In the genomic region with DNA sequence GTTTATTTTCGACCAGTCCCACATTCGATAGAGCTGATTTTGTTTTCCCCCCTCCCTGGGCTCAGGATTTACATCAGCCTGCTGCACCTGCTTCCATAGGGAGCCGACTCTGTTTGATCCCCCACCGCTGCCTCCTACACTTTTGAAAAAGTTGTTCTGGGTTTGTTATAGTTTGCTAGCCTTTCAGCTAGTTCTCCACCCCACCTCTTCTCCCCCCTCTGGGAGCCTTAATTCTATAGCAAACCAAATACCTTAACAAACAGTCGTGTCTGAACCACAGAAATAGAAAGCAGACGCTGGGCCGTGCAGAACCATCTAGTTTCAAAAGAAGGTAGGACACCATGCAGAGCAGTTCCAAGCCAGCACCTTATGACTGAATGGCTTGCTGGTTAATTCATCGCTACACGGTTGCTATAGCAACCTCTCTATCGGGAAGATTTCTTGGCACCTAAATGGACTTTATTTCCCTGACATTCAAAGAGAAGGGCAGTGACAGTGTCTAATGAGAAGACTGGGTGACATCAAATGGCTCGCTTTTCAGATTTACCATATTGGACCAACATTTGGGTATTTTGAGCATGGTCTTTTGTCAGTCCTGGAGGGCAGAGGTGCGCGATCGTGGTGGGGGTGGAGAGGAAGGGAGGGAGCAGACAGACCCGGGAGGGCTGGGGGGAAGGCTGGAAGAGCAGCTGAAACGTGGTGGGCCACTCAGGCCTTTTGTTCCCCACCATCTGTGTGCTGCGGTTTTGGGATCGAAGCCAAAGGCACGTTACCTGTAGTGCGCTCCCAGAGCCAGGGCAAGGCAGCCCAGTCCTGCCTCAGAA, we compare ENCODE assay signal across 8 mouse cellular contexts. TPM values are rescaled to one million over a fixed set of nuclear protein-coding genes. Genes with fewer than 3 reads are reported as not detected.
A peak's percentile ranks its signal among the peaks of the same experiment; 100 is the strongest.
DNase-seq lines count a peak whose midpoint lies in the region; ATAC-seq and TF ChIP-seq lines count a peak whose summit lies in the region.
"Had no signal": no experiment of that assay in that cellular context is flagged by ENCODE, and none has a peak within 500 bp of the region (broad histone marks: within the 10 kb centered on the region; RNA-seq: fewer than 3 reads in every experiment).

No protein-coding gene starts in this region.

- WGBS in hindbrain, embryonic 10.5 days: 24% methylated on average over 20 of the region's 20 CpGs
- 4% methylated on average over 20 of the region's 20 CpGs for WGBS in midbrain, embryonic 13.5 days

- intact Hi-C loops in gastrocnemius, adult 2 months (cut with DNase I): no loop called here
- intact Hi-C loops in heart, postnatal 25 days (cut with DNase I): no loop called here

- no peaks in the 10 kb centered on the region for H3K27me3 ChIP-seq in hindbrain, embryonic 10.5 days (ENCODE audit: insufficient read depth, poor library complexity, severe bottlenecking)
- H3K27me3 ChIP-seq in midbrain, embryonic 13.5 days: no peaks in the 10 kb centered on the region
- H3K27me3 ChIP-seq: limb, embryonic 15.5 days had no signal

- peaks cover 60% of the 10 kb centered on the region for H3K4me1 ChIP-seq in hindbrain, embryonic 10.5 days (replicated peaks)
- H3K4me1 ChIP-seq in midbrain, embryonic 13.5 days (replicated peaks): peaks cover 61% of the 10 kb centered on the region

- H3K9me3 ChIP-seq in hindbrain, embryonic 10.5 days: no peaks in the 10 kb centered on the region
- H3K9me3 ChIP-seq in midbrain, embryonic 13.5 days: no peaks in the 10 kb centered on the region
- H3K9me3 ChIP-seq: limb, embryonic 15.5 days had no signal

- H3K27ac ChIP-seq in hindbrain, embryonic 10.5 days: peak overlapping the region; percentile 81
- H3K27ac ChIP-seq in midbrain, embryonic 13.5 days: peak overlapping the region; percentile 92
- no peak overlapping the region for H3K27ac ChIP-seq in gastrocnemius, adult 2 months
- H3K27ac ChIP-seq: limb, embryonic 15.5 days had no signal

- peak overlapping the region; percentile 43 for H3K4me2 ChIP-seq in midbrain, embryonic 13.5 days (replicated peaks)
- H3K4me2 ChIP-seq: limb, embryonic 15.5 days had no signal

- H3K4me3 ChIP-seq in hindbrain, embryonic 10.5 days: peak overlapping the region; percentile 33
- peak overlapping the region; percentile 12 for H3K4me3 ChIP-seq in midbrain, embryonic 13.5 days (replicated peaks)
- no peak overlapping the region for H3K4me3 ChIP-seq in gastrocnemius, adult 2 months
- H3K4me3 ChIP-seq: limb, embryonic 15.5 days had no signal

- H3K36me3 ChIP-seq in hindbrain, embryonic 10.5 days: no peaks in the 10 kb centered on the region
- no peaks in the 10 kb centered on the region for H3K36me3 ChIP-seq in midbrain, embryonic 13.5 days
- H3K36me3 ChIP-seq: limb, embryonic 15.5 days had no signal

- no peak for TF ChIP-seq CTCF in gastrocnemius, adult 2 months (IDR thresholded peaks at IDR 0.05)

- peak; percentile 16 for DNase-seq in Muller cell, postnatal 12 days (ENCODE audit: inconsistent ontology term)
- DNase-seq in brain, embryonic 18.5 days (ENCODE audit: low read depth, low spot score): peak; percentile 64
- DNase-seq in hindbrain, embryonic 10.5 days (ENCODE audit: low spot score): peak; percentile 52
- DNase-seq in spleen, postnatal 10 days (ENCODE audit: low spot score in 2 of 2): no peak
- DNase-seq in gastrocnemius, adult 2 months: no peak
- no peak for DNase-seq in heart, postnatal 25 days (ENCODE audit: low spot score)

- peak; percentile 92 for ATAC-seq in midbrain, embryonic 13.5 days

- H3K9ac ChIP-seq in midbrain, embryonic 13.5 days (replicated peaks): peak overlapping the region; percentile 36; the same call in 1 of the 2 replicates
- H3K9ac ChIP-seq: limb, embryonic 15.5 days had no signal

RNA-seq across cellular contexts. Expression of a gene that starts 13.2 kb away (rescaled TPM):
- 3.7 and 3.8 TPM in 2 replicates for polyA plus RNA-seq in hindbrain, embryonic 10.5 days (2016; fragmentation: Nextera tagmentation; extraction: Ambion mirVana)
- polyA plus RNA-seq in midbrain, embryonic 13.5 days (2015; fragmentation: Nextera tagmentation; extraction: Ambion mirVana): 3.7 and 4.9 TPM in 2 replicates
- 100 to 1,000 TPM; 109 to 126 TPM for total RNA-seq in gastrocnemius, adult 2 months (2021)
- total RNA-seq in heart, postnatal 25 days (2021): 100 to 1,000 TPM; 106 to 109 TPM

Comparison
In these comparisons a context has a peak if more than half of its experiments do, and no peak if none do; other contexts are left out.
1. DNase-seq: peak in Muller cell, postnatal 12 days (single experiment), brain, embryonic 18.5 days (single experiment) and hindbrain, embryonic 10.5 days (single experiment); none in spleen, postnatal 10 days (0 of 2), gastrocnemius, adult 2 months (single experiment) and heart, postnatal 25 days (single experiment).